Mouse (Mus musculus) c-Kit-positive CD71-negative TER-119-negative erythroid progenitor cells, embryonic 14.5 days (primary cell): ENCODE data around the gene Gnb3.
"Not testable (repeated sequence)": the region's sequence is repeated elsewhere in the genome, so short reads cannot be mapped to it uniquely, and the experiment has no call there.

Experiments used
- DNase-seq: peaks from one replicate; pipeline ENCODE4 v3.0.0-alpha.2; 2013; ENCODE audit warnings: low read depth

Gnb3 gene

GRCm38 (mm10) chr6:124814858-124815774 is 25.0 kb downstream of the Gnb3 start:
- DNase-seq = no peak

GRCm38 (mm10) chr6:124814448-124814847 is 25.6 kb downstream of the Gnb3 start:
- no peak for DNase-seq

GRCm38 (mm10) chr6:124813933-124814332 is 26.1 kb downstream of the Gnb3 start, which contains the start of gene Tpi1:
TSS of gene Tpi1 (minus strand) at chr6:124814296.
- peak; percentile 77 for DNase-seq

GRCm38 (mm10) chr6:124813496-124813895 is 26.6 kb downstream of the Gnb3 start:
- peak; percentile 52 for DNase-seq

GRCm38 (mm10) chr6:124812848-124813247 is 27.2 kb downstream of the Gnb3 start:
- no peak for DNase-seq

- DNase-seq = no peak
Measured at GRCm38 (mm10) chr6:124811701-124812560, 28.1 kb downstream of the Gnb3 start.

GRCm38 (mm10) chr6:124811403-124811665 is 28.7 kb downstream of the Gnb3 start:
- DNase-seq = no peak

GRCm38 (mm10) chr6:124810566-124811402 is 29.3 kb downstream of the Gnb3 start:
- not testable (repeated sequence) for DNase-seq

GRCm38 (mm10) chr6:124809775-124810538 is 30.1 kb downstream of the Gnb3 start:
- no peak for DNase-seq

GRCm38 (mm10) chr6:124809052-124809774 is 30.9 kb downstream of the Gnb3 start:
- peak; percentile 65 for DNase-seq

GRCm38 (mm10) chr6:124808358-124809012 is 31.6 kb downstream of the Gnb3 start, which contains the start of gene Spsb2:
TSS of gene Spsb2 (plus strand) at chr6:124808661.
- peak; percentile 46 for DNase-seq

- DNase-seq = no peak
Measured at GRCm38 (mm10) chr6:124807986-124808357, 32.1 kb downstream of the Gnb3 start.

- no peak for DNase-seq
Measured at GRCm38 (mm10) chr6:124807366-124807765, 32.7 kb downstream of the Gnb3 start.

- no peak for DNase-seq
Measured at GRCm38 (mm10) chr6:124806446-124807140, 33.5 kb downstream of the Gnb3 start.

- peak; percentile 86 for DNase-seq
Measured at GRCm38 (mm10) chr6:124805341-124806321, 34.4 kb downstream of the Gnb3 start.

GRCm38 (mm10) chr6:124804341-124804740 is 35.7 kb downstream of the Gnb3 start:
- DNase-seq = no peak

- not testable (repeated sequence) for DNase-seq
Measured at GRCm38 (mm10) chr6:124803691-124804090, 36.4 kb downstream of the Gnb3 start.

- no peak for DNase-seq
Measured at GRCm38 (mm10) chr6:124803061-124803460, 37.0 kb downstream of the Gnb3 start.
